Mouse (Mus musculus) intestine, embryonic 16.5 days (tissue): Measurements from ENCODE around the gene Itgal. TPM values are rescaled to one million over a fixed set of nuclear protein-coding genes. Genes with fewer than 3 reads are reported as not detected.

Source experiments
- ATAC-seq: fragments of 200-750 bp; cut with Nextera tagmentation; 2 replicates; pipeline ENCODE4 v1.8.0; 2017; ENCODE audit warnings: moderate TSS enrichment, moderate library complexity
- H3K27ac ChIP-seq: fragments of 300-500 bp; sonication (generic); 2 replicates; pipeline ENCODE4 v1.5.1; 2014; ENCODE audit warnings: mild to moderate bottlenecking, low read length
- H3K27me3 ChIP-seq: fragments of 300-500 bp; sonication (generic); replicated peaks from 2 replicates; pipeline ENCODE4 v1.6.1; 2014; ENCODE audit warnings: low read length, control low read depth, mixed read lengths; ENCODE audit not compliant: control insufficient read depth, insufficient read depth
- H3K36me3 ChIP-seq: fragments of 300-500 bp; sonication (generic); 2 replicates; pipeline ENCODE4 v1.6.1; 2014; ENCODE audit warnings: low read length, control low read depth; ENCODE audit not compliant: control insufficient read depth, insufficient read depth
- H3K4me1 ChIP-seq: fragments of 300-500 bp; sonication (generic); 2 replicates; pipeline ENCODE4 v1.6.1; 2014; ENCODE audit warnings: low read length, control low read depth, mixed read lengths; ENCODE audit not compliant: control insufficient read depth, insufficient read depth
- H3K4me2 ChIP-seq: fragments of 300-500 bp; sonication (generic); 2 replicates; pipeline ENCODE4 v1.6.1; 2014; ENCODE audit warnings: low read depth, low read length, control low read depth
- H3K4me3 ChIP-seq: fragments of 300-500 bp; sonication (generic); 2 replicates; pipeline ENCODE4 v1.5.1; 2014; ENCODE audit warnings: mild to moderate bottlenecking, low read length
- H3K9ac ChIP-seq: fragments of 300-500 bp; sonication (generic); 2 replicates; pipeline ENCODE4 v1.6.1; 2014; ENCODE audit warnings: low read depth, low read length
- H3K9me3 ChIP-seq: fragments of 300-500 bp; sonication (generic); 2 replicates; pipeline ENCODE4 v1.6.1; 2016; ENCODE audit warnings: low read length, control low read depth; ENCODE audit not compliant: control insufficient read depth
- WGBS: fragments of 180-500 bp; shearing (Covaris S2); extraction: QIAGEN DNeasy Blood & Tissue Kit; methylation state at CpG from one replicate; pipeline ENCODE4 v1.1.7; 2014; 5-methylcytosine and 5-hydroxymethylcytosine counted together
- polyA plus RNA-seq: library from polyadenylated mRNA; unstranded; fragments of >200 nt; fragmentation: Nextera tagmentation; extraction: Ambion mirVana; gene quantifications from 2 replicates; pipeline ENCODE4 v1.2.1, GENCODE M21; 2015

The Itgal gene
- polyA plus RNA-seq, 1 experiment from 2014 or later = 2.4 TPM

- H3K27me3 ChIP-seq = no peaks in the 10 kb centered on the region
- peaks cover 35% of the 10 kb centered on the region for H3K4me1 ChIP-seq
- H3K9ac ChIP-seq = peak within 1 kb of the TSS; percentile 99
- peak within 1 kb of the TSS; percentile 94 for H3K27ac ChIP-seq
- H3K4me2 ChIP-seq = peak within 1 kb of the TSS; percentile 81
- H3K4me3 ChIP-seq = peak within 1 kb of the TSS; percentile 64
- peak; percentile 79 for ATAC-seq
- WGBS = 2% methylated on average over 39 of the region's 39 CpGs
- H3K36me3 ChIP-seq = peaks cover 13% of the 10 kb centered on the region
- H3K9me3 ChIP-seq = 0 out of 2 replicates have a peak, but pooled peaks cover 4% of the 10 kb centered on the region
Observed at GRCm38 (mm10) chr7:127273925-127274789, 21.9 kb upstream of the Itgal start, which contains the start of gene Sephs2. Sephs2 (minus strand) TSS chr7:127274055.

GRCm38 (mm10) chr7:127276519-127276961, 19.5 kb upstream of the Itgal start:
- Histone ChIP-seq H3K9me3 (0 out of 2 replicates have a peak, but pooled peaks cover 4% of the 10 kb centered on the region), H3K4me2 (peak overlapping the region; percentile 22; the same call in 1 of the 2 replicates), H3K4me1 (peaks cover 36% of the 10 kb centered on the region), H3K36me3 (peaks cover 4% of the 10 kb centered on the region; the same call in 1 of the 2 replicates), H3K9ac (0 out of 2 replicates have a peak overlapping the region, but pooled peaks have one; percentile 24), H3K4me3 (no peak overlapping the region), H3K27ac (peak overlapping the region; percentile 82), H3K27me3 (no peaks in the 10 kb centered on the region)
- peak; percentile 76 for ATAC-seq
- 38% methylated on average over 5 of the region's 5 CpGs for WGBS

DNA sequence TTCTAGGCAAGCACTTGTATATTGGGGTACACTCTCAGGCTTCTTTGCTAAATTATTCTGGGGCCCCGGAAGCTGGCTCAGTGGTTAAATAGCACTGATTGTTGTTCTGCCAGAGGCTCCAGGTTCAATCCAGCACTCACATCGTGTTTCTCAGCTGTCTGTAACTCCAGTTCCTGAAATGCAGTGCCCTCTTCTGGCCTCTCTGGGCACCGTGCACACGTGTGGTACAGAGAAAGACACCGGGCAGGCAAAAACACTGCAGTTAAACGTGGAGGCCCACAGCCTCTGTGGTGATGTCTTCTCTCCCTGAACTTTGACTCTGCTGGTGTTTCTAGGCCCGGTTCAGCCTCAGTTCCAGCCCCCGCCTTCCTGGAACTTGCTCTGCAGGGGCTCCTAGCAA, 17.7 kb upstream of the Itgal start:
- H3K27me3 ChIP-seq = no peaks in the 10 kb centered on the region
- no peak overlapping the region for H3K4me2 ChIP-seq
- 0 out of 2 replicates have a peak overlapping the region, but pooled peaks have one; percentile 0 for H3K27ac ChIP-seq
- 24% methylated on average over 8 of the region's 8 CpGs for WGBS
- no peaks in the 10 kb centered on the region for H3K9me3 ChIP-seq
- peak; percentile 26 for ATAC-seq
- no peaks in the 10 kb centered on the region for H3K36me3 ChIP-seq
- H3K4me1 ChIP-seq = peaks cover 28% of the 10 kb centered on the region
- H3K9ac ChIP-seq = peak overlapping the region; percentile 54
- H3K4me3 ChIP-seq = no peak overlapping the region

- H3K9me3 ChIP-seq = no peaks in the 10 kb centered on the region
Observed at GRCm38 (mm10) chr7:127280092-127280491, 16.0 kb upstream of the Itgal start.

GRCm38 (mm10) chr7:127281114-127281513, 14.9 kb upstream of the Itgal start:
- WGBS = 55% methylated on average over 4 of the region's 4 CpGs
- ATAC-seq = no peak
- H3K4me2 ChIP-seq = no peak overlapping the region
- no peak overlapping the region for H3K9ac ChIP-seq
- H3K4me3 ChIP-seq = no peak overlapping the region
- H3K27ac ChIP-seq = no peak overlapping the region
- H3K9me3 ChIP-seq = no peaks in the 10 kb centered on the region
- peaks cover 24% of the 10 kb centered on the region for H3K4me1 ChIP-seq
- no peaks in the 10 kb centered on the region for H3K27me3 ChIP-seq
- H3K36me3 ChIP-seq = no peaks in the 10 kb centered on the region

More at GRCm38 (mm10) chr7:127280092-127280491, 16.0 kb upstream of the Itgal start:
- Histone ChIP-seq H3K4me2 (no peak overlapping the region), H3K4me3 (no peak overlapping the region), H3K4me1 (peaks cover 24% of the 10 kb centered on the region), H3K27me3 (no peaks in the 10 kb centered on the region), H3K9ac (no peak overlapping the region), H3K36me3 (no peaks in the 10 kb centered on the region), H3K27ac (no peak overlapping the region)
- ATAC-seq = no peak
- WGBS = 59% methylated on average over 3 of the region's 3 CpGs

- Histone ChIP-seq H3K27me3 (no peaks in the 10 kb centered on the region), H3K36me3 (no peaks in the 10 kb centered on the region), H3K27ac (no peak overlapping the region), H3K4me2 (no peak overlapping the region), H3K4me1 (peaks cover 19% of the 10 kb centered on the region), H3K4me3 (no peak overlapping the region), H3K9me3 (no peaks in the 10 kb centered on the region), H3K9ac (no peak overlapping the region)
- ATAC-seq = no peak
- WGBS = 75% methylated on average over 2 of the region's 2 CpGs
Observed at GRCm38 (mm10) chr7:127282190-127282589, 13.9 kb upstream of the Itgal start.

GRCm38 (mm10) chr7:127285154-127285553, 10.9 kb upstream of the Itgal start:
- Histone ChIP-seq H3K4me2 (no peak overlapping the region), H3K4me3 (no peak overlapping the region), H3K9me3 (peaks cover 7% of the 10 kb centered on the region), H3K4me1 (0 out of 2 replicates have a peak, but pooled peaks cover 3% of the 10 kb centered on the region), H3K9ac (no peak overlapping the region), H3K27ac (no peak overlapping the region), H3K36me3 (no peaks in the 10 kb centered on the region), H3K27me3 (no peaks in the 10 kb centered on the region)
- WGBS = 69% methylated on average over 10 of the region's 10 CpGs
- no peak for ATAC-seq

- H3K27ac ChIP-seq = no peak overlapping the region
- H3K9me3 ChIP-seq = peaks cover 7% of the 10 kb centered on the region
- no peak overlapping the region for H3K9ac ChIP-seq
- no peak overlapping the region for H3K4me2 ChIP-seq
- H3K27me3 ChIP-seq = no peaks in the 10 kb centered on the region
- 85% methylated on average over 1 of the region's 1 CpGs for WGBS
- no peak overlapping the region for H3K4me3 ChIP-seq
- 0 out of 2 replicates have a peak, but pooled peaks cover 3% of the 10 kb centered on the region for H3K4me1 ChIP-seq
- no peaks in the 10 kb centered on the region for H3K36me3 ChIP-seq
- no peak for ATAC-seq
Observed at GRCm38 (mm10) chr7:127287940-127288339, 8.1 kb upstream of the Itgal start.

DNA sequence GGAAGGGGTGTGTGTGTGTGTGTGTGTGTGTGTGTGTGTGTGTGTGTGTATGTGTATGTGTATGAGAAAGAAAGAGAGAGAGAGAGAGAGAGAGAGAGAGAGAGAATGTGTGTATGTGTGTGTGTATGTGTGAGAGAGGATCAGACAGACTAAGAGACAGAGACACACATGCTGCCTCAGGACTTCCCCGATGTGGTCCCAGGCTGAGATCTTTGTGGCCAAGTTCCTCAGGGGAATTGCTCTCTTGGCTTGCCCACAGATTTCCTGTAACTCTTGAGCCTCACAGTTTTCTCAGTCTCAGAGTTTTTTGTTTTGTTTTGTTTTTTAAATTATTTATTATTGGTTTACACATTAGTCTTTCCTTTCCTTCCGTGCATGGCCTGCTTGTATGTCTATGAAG, 6.8 kb upstream of the Itgal start:
- Histone ChIP-seq H3K27me3 (no peaks in the 10 kb centered on the region), H3K36me3 (no peaks in the 10 kb centered on the region), H3K4me3 (no peak overlapping the region), H3K4me2 (no peak overlapping the region), H3K27ac (no peak overlapping the region), H3K9me3 (peaks cover 7% of the 10 kb centered on the region), H3K9ac (no peak overlapping the region), H3K4me1 (no peaks in the 10 kb centered on the region)
- 66% methylated on average over 2 of the region's 2 CpGs for WGBS
- ATAC-seq = no peak
